Mouse (Mus musculus): ENCODE results near the gene Supt5.

Gene Supt5

DNA sequence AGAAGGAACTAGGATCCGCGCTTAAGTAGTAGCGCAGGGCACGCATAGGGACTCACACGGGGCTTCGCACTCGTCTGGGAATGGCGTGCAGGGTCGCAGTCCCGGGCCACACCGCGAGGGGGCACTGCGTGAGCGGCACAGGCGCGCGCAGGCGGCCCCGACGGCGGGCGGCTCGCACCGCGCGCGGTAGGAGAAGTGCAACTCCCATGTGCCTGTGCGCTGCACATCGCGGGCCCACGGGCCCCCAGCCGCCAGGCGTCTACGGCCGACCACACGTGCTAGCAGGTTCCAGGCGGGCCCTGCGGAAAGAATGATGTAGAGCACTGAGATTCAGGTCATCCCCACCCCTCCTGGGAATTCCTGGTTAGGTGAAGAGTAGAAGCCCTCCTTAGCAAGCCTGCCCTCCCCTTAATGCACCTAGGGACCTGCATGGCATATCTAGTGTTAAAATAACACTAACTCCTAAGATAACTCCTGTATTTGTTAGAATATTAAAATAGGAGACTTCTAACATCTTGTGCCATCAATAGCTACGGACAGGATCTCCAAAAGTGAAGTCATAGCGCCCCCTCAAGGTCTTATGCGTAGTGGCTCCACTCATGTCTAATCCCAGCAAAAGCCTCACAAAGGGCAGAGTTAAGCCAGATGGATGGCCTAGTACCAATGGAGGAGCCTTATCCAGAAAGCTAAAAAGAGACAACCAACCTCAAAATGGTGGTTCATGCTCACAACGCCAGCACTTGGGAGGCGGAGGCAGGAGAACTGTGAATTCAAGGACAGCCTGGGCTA is 39.5 kb downstream of the Supt5 start:
- DNase-seq (ENCODE audit: low spot score), result peak; percentile 70

DNA sequence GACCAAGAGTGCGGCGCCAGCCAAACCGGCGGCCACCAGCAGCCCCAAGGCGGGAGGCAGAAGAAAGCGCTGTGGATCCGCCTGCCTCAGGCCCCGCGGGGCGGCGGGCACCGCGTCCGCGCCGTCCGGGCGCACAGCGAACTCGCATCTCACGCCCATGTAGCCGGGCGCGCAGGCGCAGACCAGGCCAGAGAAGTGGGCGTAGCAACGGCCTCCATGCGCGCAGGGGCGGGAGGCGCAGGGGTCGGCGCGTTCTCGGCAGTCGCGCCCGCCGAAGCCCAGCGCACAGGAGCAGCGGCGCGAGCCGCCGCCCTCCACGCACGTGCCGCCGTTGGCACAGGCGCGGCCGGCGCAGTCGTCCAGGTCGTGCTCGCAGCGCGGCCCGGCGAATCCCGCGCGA is 44.1 kb downstream of the Supt5 start:
- peak; percentile 86 for DNase-seq (ENCODE audit: low spot score)

DNA sequence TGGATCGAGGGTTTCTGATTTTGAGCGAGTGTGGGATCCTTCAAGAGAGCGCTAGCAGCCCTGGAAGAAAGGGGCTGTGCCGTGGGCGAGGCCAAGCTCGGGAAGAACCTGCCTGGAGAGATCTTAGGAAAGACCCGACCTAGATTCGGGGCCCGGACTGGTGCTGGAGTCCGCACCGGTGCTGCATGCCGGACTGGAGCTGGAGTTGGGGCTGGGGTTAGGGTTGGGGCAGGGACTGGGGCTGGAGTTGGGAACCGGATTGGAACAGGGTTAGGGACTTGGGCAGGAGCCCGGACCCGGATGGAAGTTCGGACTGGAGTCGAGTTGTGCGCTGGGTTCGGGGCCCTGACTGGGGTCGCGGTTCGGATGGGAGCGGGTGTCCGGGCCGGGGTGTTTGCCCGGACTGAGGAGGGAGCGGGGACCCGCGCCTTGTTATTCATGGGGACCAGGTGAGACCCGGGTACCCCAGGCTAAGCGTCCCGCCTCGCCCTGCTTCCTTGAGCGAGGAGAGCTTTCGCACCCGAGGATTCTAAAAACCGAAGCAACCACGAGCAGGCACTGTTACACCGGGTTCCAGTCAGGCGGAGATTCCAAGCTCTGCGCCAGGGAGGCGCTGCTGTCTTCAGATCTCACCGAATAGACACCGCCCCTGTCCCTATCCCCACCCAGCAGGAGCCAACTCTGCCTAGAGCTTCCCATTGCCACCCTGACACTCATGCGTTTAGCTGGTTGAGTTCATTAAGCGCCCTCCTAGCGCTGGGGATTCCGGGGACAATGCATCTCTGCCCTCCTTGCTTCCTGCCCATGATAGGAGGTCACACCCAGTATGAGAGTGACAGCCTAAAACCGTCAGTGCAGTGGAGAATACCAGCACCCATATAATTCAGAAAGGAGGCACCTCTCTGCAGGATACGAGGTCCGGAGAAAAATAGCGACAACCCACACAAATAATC is 47.6 kb downstream of the Supt5 start, which contains the start of gene Selenov:
TSS of gene Selenov (minus strand) at position 549 of the 953 bp plus-strand sequence.
- peak; percentile 65 for DNase-seq (ENCODE audit: low spot score)

DNA sequence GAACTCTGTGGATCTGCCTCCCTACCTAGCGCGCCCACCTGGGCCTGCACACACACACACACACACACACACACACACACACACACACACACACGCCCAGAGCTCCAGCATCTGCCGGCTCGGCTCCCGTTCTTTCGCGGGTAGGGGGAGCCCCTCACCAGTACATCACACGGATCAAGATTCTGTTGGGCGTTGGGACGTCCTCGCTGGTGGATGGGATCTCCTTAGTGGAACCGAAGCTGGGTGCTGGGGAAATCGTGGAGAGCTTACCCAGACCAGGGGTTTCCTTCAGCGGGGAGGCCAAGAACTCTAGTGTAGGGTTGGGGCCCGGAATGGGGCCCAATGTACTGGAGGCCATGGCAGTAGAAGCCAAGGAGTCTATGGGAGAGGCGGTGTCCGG is 48.4 kb downstream of the Supt5 start:
- no peak for DNase-seq (ENCODE audit: low spot score)

DNA sequence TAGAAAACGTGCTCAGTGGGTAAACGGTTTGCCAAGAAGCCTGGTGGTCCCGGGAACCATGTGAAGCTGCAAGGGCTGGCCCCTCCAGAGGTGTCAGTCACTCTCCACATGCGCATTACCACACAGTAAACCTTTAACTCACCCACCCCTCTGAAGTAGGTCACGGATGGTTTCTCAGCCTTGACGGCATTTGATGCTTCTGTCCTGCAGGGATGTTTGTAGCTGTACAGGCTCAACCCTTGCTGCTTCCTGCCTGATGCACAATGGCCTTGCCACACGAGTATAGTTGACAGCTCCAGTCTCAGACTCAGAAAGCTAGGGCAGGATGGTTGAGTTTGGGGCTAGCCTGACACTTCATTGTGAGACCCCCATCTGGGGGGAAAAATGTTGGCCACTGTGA is 57.9 kb downstream of the Supt5 start:
- no peak for DNase-seq (ENCODE audit: low spot score)

DNA sequence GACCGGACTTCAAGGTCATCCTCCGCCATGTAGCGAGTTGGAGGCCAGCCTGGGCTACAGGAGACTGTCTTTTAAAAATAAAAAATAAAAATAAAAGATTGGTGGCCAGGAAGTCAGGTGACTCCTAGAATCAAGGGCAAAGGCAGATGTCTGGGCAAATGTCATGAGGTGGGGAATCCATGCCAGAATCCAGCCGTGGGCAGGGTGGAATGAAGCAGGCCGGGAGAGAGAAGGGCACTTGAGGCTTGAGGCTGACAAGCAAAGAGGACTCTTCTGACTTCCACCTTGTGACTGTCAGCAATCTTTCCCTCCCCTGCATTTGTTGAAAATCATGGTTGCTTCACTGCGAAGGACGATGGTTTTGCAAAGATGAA is 60.3 kb downstream of the Supt5 start:
- DNase-seq (ENCODE audit: low spot score), result no peak

DNA sequence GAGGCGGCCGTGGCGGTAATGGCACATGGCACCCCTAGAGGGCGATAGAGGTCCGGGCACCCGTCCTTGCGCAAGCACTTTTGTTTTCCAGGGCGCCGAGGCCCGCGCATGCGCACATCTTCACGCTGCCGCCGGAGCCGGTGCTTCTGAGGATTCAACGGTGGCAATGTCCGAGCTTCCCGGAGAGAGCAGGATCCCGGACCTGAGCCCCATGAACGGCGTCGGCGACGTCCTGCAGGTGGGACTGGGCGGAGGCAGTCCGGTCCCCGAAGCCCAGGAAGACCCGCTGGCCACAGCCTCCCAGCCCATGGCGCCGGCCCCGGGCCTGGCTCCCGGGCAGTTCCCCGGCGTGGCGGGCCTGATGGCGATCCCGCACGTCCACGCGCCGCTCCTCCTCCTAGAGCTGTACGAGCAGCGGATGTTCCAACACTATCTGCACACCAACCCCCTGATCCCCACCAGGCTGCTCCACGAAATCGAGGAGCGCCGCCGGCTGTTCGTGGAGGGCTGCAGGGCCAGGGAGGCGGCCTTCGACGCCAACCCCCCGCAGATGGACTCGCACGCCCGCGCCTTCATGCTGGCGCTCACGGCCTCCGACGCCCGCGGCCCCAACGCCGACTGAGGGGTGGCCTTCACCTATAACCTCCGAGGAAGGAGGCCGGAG is 60.8 kb downstream of the Supt5 start, which contains the start of gene Eid2b:
TSS of gene Eid2b (plus strand) at position 125 of the 664 bp plus-strand sequence.
- DNase-seq (ENCODE audit: low spot score), result peak; percentile 98

DNA sequence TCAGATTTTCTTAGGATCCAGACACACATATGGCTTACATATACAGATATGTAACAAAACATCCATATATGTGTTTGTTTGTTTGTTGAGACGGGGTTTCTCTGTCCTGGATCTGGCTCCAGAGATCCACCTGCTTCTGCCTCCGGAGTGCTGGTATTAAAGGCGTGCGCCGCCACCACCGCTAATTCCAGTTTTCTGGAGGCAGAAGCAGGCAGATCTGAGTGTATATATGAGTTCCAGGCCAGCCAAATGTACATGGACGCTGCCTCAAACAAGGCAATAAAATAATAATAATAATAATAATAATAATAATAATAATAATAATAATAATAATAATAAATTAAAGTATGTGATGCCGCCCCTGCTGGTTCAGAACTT is 61.3 kb downstream of the Supt5 start:
- DNase-seq (ENCODE audit: low spot score), result no peak

DNA sequence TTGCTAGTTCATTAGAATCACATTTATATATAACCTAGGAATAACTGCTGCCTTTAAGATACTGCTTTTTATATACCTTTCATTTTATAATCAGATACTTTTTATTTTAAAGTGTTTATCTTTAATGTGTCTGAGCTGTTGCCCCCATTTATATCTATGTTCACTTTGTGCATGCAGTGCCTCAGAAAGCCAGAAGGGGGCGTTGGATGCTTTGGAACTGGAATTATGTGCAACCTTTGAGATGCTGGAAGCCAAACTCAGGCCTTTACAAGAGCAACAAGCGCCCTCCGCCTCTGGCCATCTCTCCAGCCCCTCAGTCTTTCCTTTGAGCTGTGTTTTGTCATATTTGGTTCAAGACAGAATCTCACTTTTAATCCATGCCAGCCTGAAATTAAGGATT is 66.8 kb downstream of the Supt5 start:
- no peak for DNase-seq (ENCODE audit: low spot score)

DNA sequence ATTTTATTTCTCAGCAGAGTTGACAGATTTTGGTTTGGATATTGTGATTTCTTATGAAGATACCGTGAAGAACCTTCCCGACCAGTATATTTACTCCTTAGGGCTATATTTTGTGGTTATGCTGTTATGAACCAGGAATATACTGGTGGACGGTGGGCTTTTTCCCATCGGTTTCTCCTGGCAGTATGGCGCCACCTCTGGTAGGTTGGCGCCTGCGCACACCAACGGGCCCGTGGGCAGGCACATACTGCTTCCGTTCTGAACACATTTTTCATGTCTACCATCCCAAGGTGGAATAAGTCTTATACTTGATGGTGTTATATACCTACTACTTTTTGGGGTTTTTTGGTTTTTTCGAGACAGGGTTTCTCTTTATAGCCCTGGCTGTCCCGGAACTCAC is 69.2 kb downstream of the Supt5 start:
- no peak for DNase-seq (ENCODE audit: low spot score)

DNA sequence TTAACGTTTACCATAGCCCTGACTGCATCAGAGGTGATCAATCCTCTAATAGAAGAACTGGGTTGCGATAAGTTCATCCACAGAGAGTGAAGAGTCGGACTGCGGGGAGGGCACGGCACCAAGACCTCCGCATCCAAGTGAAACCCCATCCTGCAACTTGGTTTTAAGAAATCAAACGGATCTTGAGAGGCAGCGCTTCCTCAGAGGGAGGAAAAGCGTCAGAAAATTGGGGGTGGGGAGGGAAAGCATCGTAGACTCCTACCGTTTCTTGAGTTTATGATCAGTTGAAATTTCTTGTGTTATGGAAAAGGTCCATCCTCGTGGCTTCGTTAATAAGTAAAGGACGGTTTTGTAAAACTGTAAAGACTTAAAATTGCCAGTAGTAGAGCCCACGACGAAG is 70.0 kb downstream of the Supt5 start:
- no peak for DNase-seq (ENCODE audit: low spot score)

DNA sequence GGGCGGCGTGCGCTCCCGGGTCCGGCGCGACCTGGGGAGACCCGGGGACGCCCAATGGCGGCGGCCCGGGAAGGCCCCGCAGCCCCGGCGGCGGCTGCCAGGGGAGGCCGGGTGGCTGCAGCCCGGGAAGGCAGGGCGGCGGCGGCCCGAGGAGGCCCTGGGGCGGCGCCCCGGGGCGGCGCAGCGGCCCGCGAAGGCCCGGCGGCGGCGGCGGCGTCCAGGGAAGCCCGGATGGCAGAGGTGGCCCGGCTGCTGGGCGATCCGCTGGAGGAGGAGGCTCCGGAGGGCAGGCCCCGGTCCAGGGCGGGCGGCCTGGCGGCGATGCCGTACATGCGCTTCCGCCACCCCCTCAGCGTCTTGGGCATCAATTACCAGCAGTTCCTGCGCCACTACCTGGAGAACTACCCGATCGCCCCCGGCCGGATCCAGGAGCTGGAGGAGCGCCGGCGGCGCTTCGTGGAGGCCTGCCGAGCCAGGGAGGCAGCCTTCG is 70.5 kb downstream of the Supt5 start:
- DNase-seq (ENCODE audit: low spot score), result peak; percentile 72

DNA sequence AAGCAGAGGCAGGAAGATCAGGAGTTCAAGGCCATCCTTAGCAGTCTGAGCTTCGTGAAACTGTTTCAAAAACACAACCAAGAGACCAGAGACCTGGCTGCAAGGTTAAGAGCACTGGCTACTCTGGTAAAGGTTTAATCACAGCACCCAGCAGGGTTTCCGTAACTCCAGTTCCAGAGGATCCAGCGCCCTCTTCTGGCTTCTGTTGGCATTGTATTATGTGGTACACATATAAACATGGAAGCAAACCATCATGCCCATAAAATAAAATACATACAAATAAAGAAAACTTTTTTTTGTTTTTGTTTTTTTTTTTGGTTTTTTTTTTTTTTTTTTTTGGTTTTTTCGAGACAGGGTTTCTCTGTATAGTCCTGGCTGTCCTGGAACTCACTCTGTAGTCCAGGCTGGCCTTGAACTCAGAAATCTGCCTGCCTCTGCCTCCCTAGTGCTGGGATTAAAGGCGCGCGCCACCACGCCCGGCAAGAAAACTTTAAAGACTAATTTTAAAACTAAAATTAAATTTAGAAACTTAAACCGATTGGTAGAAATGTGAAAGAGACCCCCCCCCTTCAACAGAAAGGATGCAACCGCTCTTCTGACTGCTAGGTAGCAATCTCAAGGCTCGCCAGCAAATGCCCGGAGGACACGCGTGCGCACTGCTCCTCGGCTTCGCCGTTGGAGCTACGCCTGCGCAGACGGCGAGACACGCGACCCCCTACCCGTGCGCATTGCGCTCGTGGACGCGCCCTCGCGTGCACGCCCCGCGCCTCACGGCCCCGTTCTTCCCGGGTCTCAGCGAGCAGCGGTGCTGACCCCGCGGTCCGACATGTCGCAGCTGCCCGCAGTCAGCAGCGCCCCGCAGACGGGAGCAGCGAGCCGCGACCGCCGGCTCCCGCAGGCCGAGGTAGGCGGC is 71.2 kb downstream of the Supt5 start, which contains the start of gene Eid2:
TSS of gene Eid2 (plus strand) at position 753 of the 913 bp plus-strand sequence.
- peak; percentile 91 for DNase-seq (ENCODE audit: low spot score)

DNA sequence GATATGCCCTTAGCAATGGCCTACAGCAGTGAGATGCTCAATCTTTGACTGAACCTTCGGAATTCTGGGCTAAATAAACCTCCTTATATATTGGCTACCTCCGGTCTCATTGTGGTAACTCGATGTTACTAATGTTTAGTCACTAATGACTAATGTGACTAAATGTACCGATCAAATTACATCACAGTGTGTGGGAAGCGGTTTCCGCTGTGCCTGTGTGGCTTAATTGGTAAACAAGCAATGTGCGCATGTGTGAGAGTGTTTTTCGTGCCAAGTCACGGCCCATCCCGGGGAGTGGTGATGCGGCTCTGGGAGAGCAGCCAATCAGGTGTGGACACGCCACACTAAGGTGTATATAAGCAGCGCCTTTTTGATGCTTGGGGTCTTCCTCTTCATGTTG is 73.2 kb downstream of the Supt5 start:
- DNase-seq (ENCODE audit: low spot score), result no peak

Measured in testis, postnatal 10 days (tissue).